Mouse (Mus musculus) hindbrain, embryonic 15.5 days (tissue): ENCODE measurements at regions not wholly inside any gene's neighbourhood (a gene's known extent, or its start where the extent isn't known, plus 50 kb on each side); places are given as distances from the start of the nearest gene placed in this dataset.
A peak's percentile ranks its signal among the peaks of the same experiment; 100 is the strongest.
"Not testable (repeated sequence)": the region's sequence is repeated elsewhere in the genome, so short reads cannot be mapped to it uniquely, and the experiment has no call there.

Experiments
- ATAC-seq: fragments of 200-750 bp; cut with Nextera tagmentation; 2 replicates; pipeline ENCODE4 v1.8.0; 2017; ENCODE audit warnings: low read depth, moderate number of reproducible peaks, moderate TSS enrichment; ENCODE audit not compliant: low FRiP score
- H3K27ac ChIP-seq: fragments of 300-500 bp; sonication (generic); replicated peaks from 2 replicates; pipeline ENCODE4 v1.5.1; 2015; ENCODE audit warnings: mild to moderate bottlenecking, inconsistent platforms
- H3K27me3 ChIP-seq: fragments of 300-500 bp; sonication (generic); 2 replicates; pipeline ENCODE4 v1.6.1; 2015; ENCODE audit warnings: control low read depth, inconsistent platforms
- H3K36me3 ChIP-seq: fragments of 300-500 bp; sonication (generic); 2 replicates; pipeline ENCODE4 v1.6.1; 2015; ENCODE audit warnings: control low read depth, inconsistent platforms
- H3K4me1 ChIP-seq: fragments of 300-500 bp; sonication (generic); replicated peaks from 2 replicates; pipeline ENCODE4 v1.6.1; 2015; ENCODE audit warnings: control low read depth, inconsistent platforms
- H3K4me2 ChIP-seq: fragments of 300-500 bp; sonication (generic); 2 replicates; pipeline ENCODE4 v1.6.1; 2015; ENCODE audit warnings: moderate library complexity, mild to moderate bottlenecking, inconsistent platforms
- H3K4me3 ChIP-seq: fragments of 300-500 bp; sonication (generic); 2 replicates; pipeline ENCODE4 v1.5.1; 2015; ENCODE audit warnings: mild to moderate bottlenecking, inconsistent platforms
- H3K9ac ChIP-seq: fragments of 300-500 bp; sonication (generic); 2 replicates; pipeline ENCODE4 v1.6.1; 2015; ENCODE audit warnings: inconsistent platforms
- H3K9me3 ChIP-seq: fragments of 300-500 bp; sonication (generic); 2 replicates; pipeline ENCODE4 v1.6.1; 2016; ENCODE audit warnings: control low read depth, inconsistent platforms
- WGBS: fragments of 180-500 bp; shearing (Covaris S2); methylation state at CpG from one replicate; pipeline ENCODE4 v1.1.7; 2015; 5-methylcytosine and 5-hydroxymethylcytosine counted together

- H3K9me3 ChIP-seq: peaks cover 65% of the 10 kb centered on the region
- H3K4me1 ChIP-seq, H3K27ac ChIP-seq, H3K9ac ChIP-seq, H3K4me2 ChIP-seq, H3K36me3 ChIP-seq, H3K4me3 ChIP-seq, H3K27me3 ChIP-seq, ATAC-seq: not testable (repeated sequence)
- WGBS: 91% methylated on average over 8 of the region's 8 CpGs
Observed at GRCm38 (mm10) chrX:31775937-31776336, 59.0 kb upstream of the Btbd35f25 start.

GRCm38 (mm10) chrX:31775255-31775654 lies 58.3 kb upstream of the Btbd35f25 start:
- no peaks in the 10 kb centered on the region for H3K36me3 ChIP-seq
- H3K27ac ChIP-seq: no peak overlapping the region
- no peak overlapping the region for H3K9ac ChIP-seq
- H3K27me3 ChIP-seq: no peaks in the 10 kb centered on the region
- H3K4me1 ChIP-seq: no peaks in the 10 kb centered on the region
- H3K4me3 ChIP-seq: no peak overlapping the region
- 89% methylated on average over 3 of the region's 3 CpGs for WGBS
- H3K4me2 ChIP-seq: no peak overlapping the region
- peaks cover 67% of the 10 kb centered on the region for H3K9me3 ChIP-seq
- ATAC-seq: 0 out of 2 replicates have a peak, but pooled peaks have one; percentile 30
